Mouse (Mus musculus) heart, embryonic 16.5 days (tissue): ENCODE measurements around the gene Ccl28. TPM values are rescaled to one million over a fixed set of nuclear protein-coding genes. Genes with fewer than 3 reads are reported as not detected.

ENCODE experiments used
- ATAC-seq: fragments of 200-750 bp; cut with Nextera tagmentation; replicated peaks from 2 replicates; pipeline ENCODE4 v1.8.0; 2017; ENCODE audit warnings: moderate number of reproducible peaks; ENCODE audit not compliant: insufficient read depth, low FRiP score; ENCODE audit errors: extremely low read depth
- H3K27ac ChIP-seq: fragments of 300-500 bp; sonication (generic); 2 replicates; pipeline ENCODE4 v1.5.1; 2014; ENCODE audit warnings: mild to moderate bottlenecking, low read length, control low read depth, moderate library complexity
- H3K27me3 ChIP-seq: fragments of 300-500 bp; sonication (generic); 2 replicates; pipeline ENCODE4 v1.6.1; 2014; ENCODE audit warnings: low read length, mixed read lengths; ENCODE audit not compliant: control insufficient read depth, insufficient read depth
- H3K36me3 ChIP-seq: fragments of 300-500 bp; sonication (generic); 2 replicates; pipeline ENCODE4 v1.6.1; 2014; ENCODE audit not compliant: control insufficient read depth, insufficient read depth
- H3K4me1 ChIP-seq: fragments of 300-500 bp; sonication (generic); 2 replicates; pipeline ENCODE4 v1.6.1; 2014; ENCODE audit warnings: low read length, mixed read lengths; ENCODE audit not compliant: control insufficient read depth, insufficient read depth
- H3K4me2 ChIP-seq: fragments of 300-500 bp; sonication (generic); 2 replicates; pipeline ENCODE4 v1.6.1; 2014; ENCODE audit warnings: low read depth, mild to moderate bottlenecking, control low read depth, low read length
- H3K4me3 ChIP-seq: fragments of 300-500 bp; sonication (generic); 2 replicates; pipeline ENCODE4 v1.5.1; 2014; ENCODE audit warnings: mild to moderate bottlenecking, control low read depth, low read length
- H3K9ac ChIP-seq: fragments of 300-500 bp; sonication (generic); 2 replicates; pipeline ENCODE4 v1.6.1; 2014; ENCODE audit warnings: low read length, control low read depth
- H3K9me3 ChIP-seq: fragments of 300-500 bp; sonication (generic); replicated peaks from 2 replicates; pipeline ENCODE4 v1.6.1; 2016; ENCODE audit warnings: low read length; ENCODE audit not compliant: control insufficient read depth
- WGBS: fragments of 180-500 bp; shearing (Covaris S2); extraction: QIAGEN DNeasy Blood & Tissue Kit; methylation state at CpG from one replicate; pipeline ENCODE4 v1.1.7; 2014; 5-methylcytosine and 5-hydroxymethylcytosine counted together
- polyA plus RNA-seq: library from polyadenylated mRNA; unstranded; fragments of >200 nt; fragmentation: Nextera tagmentation; extraction: Ambion mirVana; gene quantifications from 2 replicates; pipeline ENCODE4 v1.2.1, GENCODE M21; 2015

Ccl28 gene
- polyA plus RNA-seq, 1 experiment from 2014 or later: not detected

- no peak overlapping the region for H3K27ac ChIP-seq
- no peaks in the 10 kb centered on the region for H3K9me3 ChIP-seq
- no peaks in the 10 kb centered on the region; the same call in 1 of the 2 replicates for H3K27me3 ChIP-seq
- WGBS: 31% methylated on average over 4 of the region's 4 CpGs
- no peak overlapping the region for H3K4me3 ChIP-seq
- ATAC-seq: no peak
- no peak overlapping the region for H3K4me2 ChIP-seq
- no peaks in the 10 kb centered on the region for H3K36me3 ChIP-seq
- H3K9ac ChIP-seq: no peak overlapping the region
- H3K4me1 ChIP-seq: no peaks in the 10 kb centered on the region
These were observed 16.9 kb downstream of the Ccl28 start for GRCm38 (mm10) chr13:119640504-119640903.

GRCm38 (mm10) chr13:119641145-119641544 is 17.5 kb downstream of the Ccl28 start:
- Histone ChIP-seq H3K9me3 (no peaks in the 10 kb centered on the region), H3K27ac (no peak overlapping the region), H3K9ac (no peak overlapping the region), H3K4me1 (no peaks in the 10 kb centered on the region), H3K27me3 (no peaks in the 10 kb centered on the region), H3K4me3 (no peak overlapping the region), H3K4me2 (no peak overlapping the region), H3K36me3 (no peaks in the 10 kb centered on the region)
- no peak for ATAC-seq
- 67% methylated on average over 7 of the region's 7 CpGs for WGBS

- Histone ChIP-seq H3K27me3 (no peaks in the 10 kb centered on the region), H3K4me1 (no peaks in the 10 kb centered on the region), H3K4me2 (no peak overlapping the region), H3K36me3 (no peaks in the 10 kb centered on the region), H3K4me3 (no peak overlapping the region), H3K27ac (no peak overlapping the region), H3K9me3 (no peaks in the 10 kb centered on the region), H3K9ac (no peak overlapping the region)
- 63% methylated on average over 5 of the region's 5 CpGs for WGBS
- no peak for ATAC-seq
These were observed 21.1 kb downstream of the Ccl28 start for GRCm38 (mm10) chr13:119644769-119645168.

- no peak overlapping the region for H3K4me2 ChIP-seq
- WGBS: 74% methylated on average over 1 of the region's 1 CpGs
- no peak for ATAC-seq
These were observed 22.9 kb downstream of the Ccl28 start for GRCm38 (mm10) chr13:119646511-119646910.

GRCm38 (mm10) chr13:119648891-119649698 is 25.5 kb downstream of the Ccl28 start:
- no peak for ATAC-seq
- no peaks in the 10 kb centered on the region for H3K9me3 ChIP-seq
- H3K4me3 ChIP-seq: no peak overlapping the region
- H3K27ac ChIP-seq: no peak overlapping the region
- no peak overlapping the region for H3K4me2 ChIP-seq
- WGBS: 54% methylated on average over 15 of the region's 15 CpGs
- no peaks in the 10 kb centered on the region for H3K4me1 ChIP-seq
- H3K9ac ChIP-seq: no peak overlapping the region
- H3K36me3 ChIP-seq: no peaks in the 10 kb centered on the region
- no peaks in the 10 kb centered on the region for H3K27me3 ChIP-seq

More at GRCm38 (mm10) chr13:119646511-119646910, 22.9 kb downstream of the Ccl28 start:
- no peaks in the 10 kb centered on the region for H3K27me3 ChIP-seq
- H3K36me3 ChIP-seq: no peaks in the 10 kb centered on the region
- H3K9me3 ChIP-seq: no peaks in the 10 kb centered on the region
- H3K27ac ChIP-seq: no peak overlapping the region
- no peak overlapping the region for H3K9ac ChIP-seq
- no peaks in the 10 kb centered on the region for H3K4me1 ChIP-seq
- no peak overlapping the region for H3K4me3 ChIP-seq

- no peaks in the 10 kb centered on the region for H3K4me1 ChIP-seq
- no peak overlapping the region for H3K27ac ChIP-seq
- no peak overlapping the region for H3K4me3 ChIP-seq
- WGBS: 62% methylated on average over 1 of the region's 1 CpGs
- no peaks in the 10 kb centered on the region for H3K27me3 ChIP-seq
- no peak overlapping the region for H3K9ac ChIP-seq
- no peak for ATAC-seq
- H3K4me2 ChIP-seq: no peak overlapping the region
- no peaks in the 10 kb centered on the region for H3K9me3 ChIP-seq
- no peaks in the 10 kb centered on the region for H3K36me3 ChIP-seq
These were observed 26.1 kb downstream of the Ccl28 start for GRCm38 (mm10) chr13:119649699-119650046.

GRCm38 (mm10) chr13:119654734-119655133 is 31.1 kb downstream of the Ccl28 start:
- no peak for ATAC-seq
- no peaks in the 10 kb centered on the region for H3K27me3 ChIP-seq
- no peaks in the 10 kb centered on the region for H3K9me3 ChIP-seq
- no peaks in the 10 kb centered on the region for H3K36me3 ChIP-seq
- H3K4me3 ChIP-seq: no peak overlapping the region
- no peaks in the 10 kb centered on the region for H3K4me1 ChIP-seq
- no peak overlapping the region for H3K4me2 ChIP-seq
- no peak overlapping the region for H3K9ac ChIP-seq
- 74% methylated on average over 2 of the region's 2 CpGs for WGBS
- no peak overlapping the region for H3K27ac ChIP-seq

- Histone ChIP-seq H3K4me3 (no peak overlapping the region), H3K4me1 (no peaks in the 10 kb centered on the region), H3K36me3 (no peaks in the 10 kb centered on the region), H3K9me3 (no peaks in the 10 kb centered on the region), H3K4me2 (no peak overlapping the region), H3K27ac (no peak overlapping the region), H3K9ac (no peak overlapping the region), H3K27me3 (no peaks in the 10 kb centered on the region)
- no peak for ATAC-seq
- 63% methylated on average over 2 of the region's 2 CpGs for WGBS
These were observed 32.6 kb downstream of the Ccl28 start for GRCm38 (mm10) chr13:119656246-119656645.

- ATAC-seq: no peak
- Histone ChIP-seq H3K4me2 (no peak overlapping the region), H3K27ac (no peak overlapping the region), H3K9me3 (no peaks in the 10 kb centered on the region), H3K4me3 (no peak overlapping the region), H3K9ac (no peak overlapping the region), H3K27me3 (no peaks in the 10 kb centered on the region), H3K4me1 (no peaks in the 10 kb centered on the region), H3K36me3 (no peaks in the 10 kb centered on the region)
- 73% methylated on average over 6 of the region's 6 CpGs for WGBS
These were observed 33.3 kb downstream of the Ccl28 start for GRCm38 (mm10) chr13:119656846-119657416.
